Mouse (Mus musculus): ENCODE measurements around the gene Iqce.

The Iqce gene

DNA sequence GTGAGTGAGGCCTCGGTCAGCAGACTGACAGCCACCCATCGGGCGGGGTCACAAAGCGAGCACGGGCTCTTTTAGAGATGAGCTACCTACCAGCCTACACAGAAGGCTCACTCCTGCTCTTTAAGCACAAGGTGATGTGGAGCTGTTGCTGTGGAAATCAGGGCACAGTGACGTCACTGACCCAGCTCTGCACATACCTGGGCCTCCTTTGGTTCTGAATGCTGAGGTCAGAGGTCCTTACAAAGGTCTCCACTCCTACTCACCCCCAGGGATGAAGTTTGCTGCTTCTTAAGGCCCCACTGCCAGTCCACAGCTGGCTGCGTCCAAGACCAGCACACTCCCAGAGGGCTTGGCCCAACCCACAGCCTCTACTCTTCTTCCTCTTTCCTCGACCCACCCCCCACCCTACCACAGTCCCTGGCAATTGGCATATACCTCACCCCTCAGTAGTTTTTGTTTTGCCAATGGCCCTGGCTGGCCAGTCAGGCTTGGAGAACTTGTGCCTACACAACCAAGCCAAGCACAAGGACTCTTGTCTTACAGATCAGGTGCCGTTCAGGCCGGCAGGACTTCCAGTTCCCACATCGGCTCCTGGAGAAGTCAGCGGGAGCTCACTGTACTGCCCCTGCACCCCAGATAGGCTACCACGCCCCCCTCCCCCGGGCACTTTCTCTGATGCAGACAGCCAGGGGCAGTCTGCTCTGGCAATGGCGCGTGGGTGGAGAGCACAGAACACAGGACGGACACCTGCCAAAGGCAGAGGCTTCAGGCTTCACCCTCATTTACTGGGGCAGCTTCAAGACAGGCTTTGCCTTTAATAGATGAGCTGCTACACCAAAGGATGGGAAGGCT lies 39.2 kb downstream of the Iqce start:
- DNase-seq (ENCODE audit: low read depth, low spot score), result peak; percentile 57

DNA sequence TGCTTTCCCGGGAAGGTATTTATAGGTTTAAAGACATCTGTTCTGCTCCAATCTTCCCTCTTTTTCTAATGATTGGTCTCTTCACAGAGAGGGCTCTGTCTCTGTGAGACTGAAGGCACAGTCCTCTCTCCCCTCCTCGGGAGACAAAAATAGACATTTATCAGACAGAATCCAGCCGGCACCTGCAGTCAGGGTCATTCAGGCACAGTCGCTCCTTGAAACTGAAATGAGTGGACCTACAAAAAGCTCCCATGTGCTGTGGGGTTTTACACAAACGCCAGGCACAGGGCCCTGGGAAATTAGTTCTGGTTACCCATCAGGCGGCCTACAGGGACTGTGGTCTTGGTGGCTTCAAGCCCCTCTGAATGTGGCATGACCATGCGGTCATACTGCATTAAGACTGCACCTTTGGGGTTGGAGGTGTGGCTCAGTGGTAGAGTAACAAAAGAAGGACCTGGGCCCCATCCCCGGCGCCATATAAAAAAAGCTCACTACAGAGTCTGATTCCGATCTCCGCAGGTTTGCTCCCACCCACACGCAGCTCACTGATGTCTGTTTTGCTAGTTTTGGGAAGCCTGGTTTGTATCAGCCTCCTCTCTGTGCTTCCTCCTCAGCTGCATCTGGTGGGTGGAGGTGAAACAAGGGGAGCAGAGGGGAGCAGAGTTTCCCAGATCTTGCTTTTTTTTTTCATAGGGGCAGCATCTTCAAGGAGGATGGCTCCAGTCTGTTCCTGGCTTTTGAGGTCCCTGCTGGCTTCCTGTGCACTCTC lies 40.1 kb downstream of the Iqce start:
- DNase-seq (ENCODE audit: low read depth, low spot score), result peak; percentile 21

DNA sequence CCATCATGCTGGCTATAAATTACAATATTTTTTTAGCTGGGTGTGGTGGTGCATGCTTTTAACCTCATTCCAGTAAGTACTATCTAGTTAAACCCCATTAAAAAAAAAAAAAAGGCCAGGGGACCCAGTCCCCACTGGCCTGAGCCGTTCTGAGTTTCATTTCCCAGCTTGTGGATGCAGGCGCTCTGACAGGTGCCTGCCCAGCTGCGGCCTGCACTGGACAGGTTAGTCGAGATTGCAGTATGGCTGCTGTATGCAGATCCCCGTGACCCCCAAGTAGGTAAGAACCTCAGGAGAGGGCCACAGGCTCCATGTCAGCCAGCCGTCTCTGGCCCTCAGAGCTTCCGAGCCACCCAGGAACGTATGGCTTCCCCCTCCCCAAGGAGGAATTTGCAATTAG lies 40.8 kb downstream of the Iqce start:
- no peak for DNase-seq (ENCODE audit: low read depth, low spot score)

DNA sequence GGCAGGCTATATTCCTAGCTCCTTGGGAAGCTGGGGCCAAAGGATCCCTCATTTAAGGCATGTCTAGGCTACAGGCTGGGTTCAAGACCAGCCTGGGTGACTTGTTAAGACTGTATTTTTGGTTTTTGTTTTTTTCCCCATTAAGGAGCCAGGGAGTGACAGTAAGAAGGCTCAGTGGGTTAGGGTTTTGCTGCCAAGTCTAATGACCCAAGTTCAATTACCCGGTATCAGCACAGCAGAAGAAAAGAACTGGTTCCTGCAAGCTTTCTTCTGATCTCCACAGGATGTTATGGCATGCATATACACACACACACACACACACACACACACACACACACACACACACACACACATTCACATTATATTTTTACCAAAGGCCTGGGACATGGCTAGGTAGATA lies 41.8 kb downstream of the Iqce start:
- DNase-seq (ENCODE audit: low read depth, low spot score), result no peak

DNA sequence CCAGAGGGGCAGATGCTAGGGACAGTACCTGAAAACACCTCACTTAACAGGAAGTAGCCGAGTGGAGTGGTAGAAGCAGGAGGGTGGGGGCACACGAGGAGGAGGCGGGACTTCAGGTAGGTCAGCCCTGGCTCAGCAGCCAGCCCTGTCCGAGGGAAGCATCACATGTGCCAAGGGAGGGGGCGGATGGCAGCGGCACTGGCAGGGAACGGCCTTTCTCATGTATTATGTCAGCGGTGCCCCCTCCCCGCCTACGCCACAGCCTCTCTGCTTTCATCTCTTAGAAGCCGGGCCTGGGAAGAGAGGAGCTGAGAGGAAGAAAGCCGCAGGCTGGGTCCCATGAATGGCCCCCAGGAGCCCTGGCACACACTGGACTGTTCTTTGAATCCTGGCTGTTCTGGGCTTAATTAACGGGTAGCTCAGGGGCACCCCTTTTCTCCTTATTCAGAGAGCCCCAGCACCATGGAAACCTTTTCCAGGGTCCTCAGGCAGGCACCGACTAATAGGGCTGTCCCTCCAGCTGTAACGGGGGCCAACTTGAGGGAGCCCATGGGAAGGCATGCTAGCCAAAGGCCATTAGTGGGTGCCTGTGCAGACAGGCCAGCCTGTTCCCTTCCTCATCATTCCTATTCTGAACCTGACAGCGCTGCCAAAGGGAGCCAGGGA lies 42.4 kb downstream of the Iqce start:
- DNase-seq (ENCODE audit: low read depth, low spot score), result peak; percentile 62

DNA sequence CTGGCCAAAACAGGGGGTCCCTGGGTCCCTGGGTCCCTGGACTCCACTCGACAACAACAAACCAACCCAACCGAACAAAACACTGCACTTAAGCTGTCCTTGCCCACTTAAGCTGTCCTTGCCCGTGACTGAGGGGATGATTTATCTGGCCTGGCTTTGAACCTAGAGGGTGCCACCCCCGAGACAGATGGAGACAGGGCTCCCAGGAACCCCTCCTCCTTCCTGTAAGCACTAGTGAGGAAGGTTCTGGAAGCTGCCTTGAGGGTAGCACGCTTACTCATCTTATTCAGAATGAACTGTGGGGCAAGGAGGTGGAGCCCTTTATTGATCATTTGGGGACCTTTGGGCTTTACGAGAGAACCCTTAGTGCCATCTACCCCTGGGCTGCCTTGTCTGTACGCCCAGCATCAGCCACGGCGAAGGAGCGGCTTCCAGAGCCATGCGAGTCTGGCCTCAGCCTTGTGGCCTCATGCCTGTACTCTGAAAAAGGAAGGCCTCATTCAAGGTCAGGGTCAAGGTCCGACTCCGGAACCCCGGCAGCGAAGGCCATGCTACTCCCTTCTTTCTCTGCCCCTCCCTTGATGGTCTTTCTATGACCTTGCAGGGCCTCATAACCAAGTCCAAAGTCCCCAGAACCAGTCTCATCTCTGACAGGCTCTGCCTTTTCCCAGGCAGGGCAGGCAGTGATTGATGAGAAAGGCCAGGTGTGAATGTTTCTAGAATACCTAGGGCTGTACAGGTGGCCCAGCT lies 47.9 kb downstream of the Iqce start:
- DNase-seq (ENCODE audit: low read depth, low spot score), result no peak

DNA sequence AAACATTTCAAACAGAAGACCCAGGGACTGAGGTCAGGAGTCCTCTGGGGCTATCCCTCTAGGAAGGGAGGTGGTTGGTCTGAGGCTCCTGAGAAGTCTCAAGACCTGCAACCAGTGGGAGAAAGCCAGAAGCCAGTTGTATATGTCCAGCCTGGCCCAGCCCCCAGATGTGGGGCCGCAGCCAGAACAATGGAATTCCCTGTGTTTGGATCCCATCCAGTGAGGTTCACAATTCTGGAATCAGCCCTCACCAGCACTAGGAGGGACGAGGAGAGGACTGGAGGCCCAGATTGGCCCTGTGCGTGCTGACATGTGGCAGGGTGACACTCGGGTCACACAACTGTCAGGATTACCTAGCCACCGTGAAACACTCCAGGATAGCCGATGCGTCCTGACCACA lies 49.6 kb downstream of the Iqce start:
- no peak for DNase-seq (ENCODE audit: low read depth, low spot score)

DNA sequence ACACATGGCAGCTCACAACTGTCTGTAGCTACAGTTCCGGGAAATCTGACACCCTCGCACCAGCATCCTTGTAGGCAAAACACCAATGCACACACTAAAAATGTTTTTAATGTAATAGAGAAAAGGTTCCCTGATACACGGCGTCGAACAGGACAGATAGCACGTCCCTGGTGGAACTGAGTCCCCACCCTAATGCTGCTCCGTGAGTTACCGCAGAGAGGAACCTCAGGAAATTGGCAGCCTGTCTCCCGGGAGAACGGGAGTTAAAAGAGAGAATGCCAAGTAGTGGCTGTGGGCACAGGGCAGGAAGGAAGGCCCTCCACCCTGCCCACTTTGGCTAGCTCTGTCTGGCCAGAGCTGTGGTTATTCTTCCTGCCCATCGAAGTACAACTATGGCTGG lies 50.9 kb downstream of the Iqce start:
- no peak for DNase-seq (ENCODE audit: low read depth, low spot score)

DNA sequence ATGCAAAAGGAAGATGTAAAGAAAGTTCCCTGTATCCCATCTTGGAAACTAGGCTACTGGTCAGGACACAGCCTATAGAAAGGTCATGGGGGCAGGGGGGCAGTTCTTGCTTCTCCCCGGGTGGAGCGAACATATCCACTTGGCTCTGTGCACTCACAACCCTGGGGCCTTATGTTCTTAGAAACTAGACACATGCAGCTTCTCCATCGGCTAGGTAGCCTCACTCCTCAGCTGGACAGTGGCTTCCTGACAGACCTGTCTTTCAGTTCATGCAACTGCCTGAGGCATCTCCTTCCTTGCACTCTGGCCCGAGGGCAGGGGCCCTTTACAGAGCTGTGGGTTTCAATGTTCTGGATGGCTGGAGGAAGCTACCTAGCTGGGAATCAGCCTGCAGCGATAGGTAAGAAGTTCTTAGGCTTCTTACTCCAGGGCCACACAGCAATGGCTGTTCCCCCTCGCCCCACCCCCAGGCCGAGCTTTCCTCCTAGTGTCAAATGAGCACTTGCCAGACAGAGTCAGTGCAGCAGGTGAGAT lies 52.2 kb downstream of the Iqce start:
- DNase-seq (ENCODE audit: low read depth, low spot score), result no peak

DNA sequence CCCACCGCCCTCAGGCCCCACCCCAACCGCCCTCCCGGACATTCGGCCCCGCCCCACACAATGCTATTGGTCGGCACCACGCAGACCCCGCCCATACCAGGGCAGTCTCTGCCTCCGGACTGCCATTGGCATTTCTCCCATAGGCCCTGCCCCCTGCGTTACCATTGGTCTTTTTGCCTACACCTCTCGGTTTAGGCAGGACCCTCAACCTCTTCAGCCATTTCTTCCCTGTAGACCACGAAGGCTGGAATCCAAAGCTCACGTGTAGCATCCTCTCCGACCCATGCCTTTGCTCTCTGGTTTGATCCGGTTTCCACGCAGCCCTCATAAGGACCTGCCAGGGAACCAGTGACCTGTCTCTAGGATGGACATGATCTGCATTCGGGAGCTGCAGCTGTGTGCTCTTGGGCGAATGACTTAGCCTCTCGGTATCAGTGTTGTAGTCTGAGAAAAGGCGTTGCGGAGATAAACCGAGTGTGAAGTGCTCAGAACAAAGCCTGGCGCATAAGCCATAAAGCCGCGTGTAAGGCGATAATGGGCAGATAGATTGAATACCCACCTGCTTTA lies 53.0 kb downstream of the Iqce start:
- peak; percentile 98 for DNase-seq (ENCODE audit: low read depth, low spot score)

DNA sequence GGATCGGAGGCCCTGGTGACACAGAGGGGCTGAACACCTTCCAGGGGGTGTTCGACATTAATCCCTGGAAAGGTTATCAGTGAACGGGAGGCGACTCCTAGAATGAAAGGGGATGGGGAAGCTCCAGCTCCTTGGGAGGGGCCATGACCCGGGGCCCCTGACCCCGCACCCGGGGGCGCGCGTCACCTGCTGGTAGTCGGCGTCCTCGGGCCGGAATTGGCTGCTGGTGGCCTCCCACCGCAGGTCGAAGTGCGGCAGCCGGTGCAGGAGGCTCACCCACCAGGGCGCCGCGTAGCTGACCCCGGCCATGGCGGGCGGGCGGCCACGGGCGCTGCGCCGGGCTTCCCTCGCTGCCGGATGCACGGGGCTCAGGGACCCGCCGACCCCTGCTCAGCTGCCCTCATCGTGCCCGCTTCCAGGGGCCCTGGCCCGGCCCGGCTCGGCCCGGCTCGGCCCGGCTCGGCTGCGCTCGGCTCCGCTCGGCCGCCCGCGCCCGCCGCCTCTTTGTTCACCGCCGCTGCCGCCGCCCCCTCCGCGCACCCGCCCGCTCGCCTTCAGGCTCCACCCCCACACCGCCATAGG lies 53.6 kb downstream of the Iqce start, which contains the start of gene Ttyh3:
Gene Ttyh3 (minus strand): TSS at position 513 of the 582 bp plus-strand sequence.
- DNase-seq (ENCODE audit: low read depth, low spot score), result no peak

DNA sequence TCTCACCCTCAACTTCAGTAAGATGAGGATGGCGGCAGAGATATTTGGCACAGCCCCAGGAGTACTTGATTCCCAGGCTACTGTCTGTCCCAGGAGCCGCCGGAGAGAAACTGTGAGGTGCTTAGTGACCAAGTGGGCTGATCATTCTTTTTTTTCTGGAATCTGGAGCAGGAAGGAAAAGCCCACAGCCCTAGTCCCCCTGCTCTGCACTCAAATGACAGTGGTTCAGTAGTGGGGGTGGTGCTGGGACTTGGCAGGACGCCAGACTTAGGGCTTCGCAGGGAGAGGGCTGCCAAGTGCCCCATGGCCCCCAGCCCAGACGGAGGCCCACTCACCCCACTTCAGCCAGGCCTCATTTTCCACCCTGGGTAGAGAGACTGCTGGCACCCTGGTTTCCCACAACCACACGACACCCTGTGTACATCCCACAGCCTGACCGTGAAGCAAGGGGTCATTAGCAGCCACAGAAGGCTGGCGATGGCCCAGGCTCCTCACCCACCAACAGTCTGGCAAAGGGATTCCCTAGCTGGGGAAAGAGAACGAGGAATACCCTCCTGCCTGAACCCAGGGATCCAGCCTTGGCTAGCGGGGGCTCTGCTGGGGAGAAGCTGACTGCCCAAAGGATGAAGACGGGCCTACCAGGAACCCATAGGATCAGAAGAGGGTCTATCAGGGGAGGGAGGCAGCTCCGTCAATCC lies 54.2 kb downstream of the Iqce start:
- peak; percentile 62 for DNase-seq (ENCODE audit: low read depth, low spot score)

DNA sequence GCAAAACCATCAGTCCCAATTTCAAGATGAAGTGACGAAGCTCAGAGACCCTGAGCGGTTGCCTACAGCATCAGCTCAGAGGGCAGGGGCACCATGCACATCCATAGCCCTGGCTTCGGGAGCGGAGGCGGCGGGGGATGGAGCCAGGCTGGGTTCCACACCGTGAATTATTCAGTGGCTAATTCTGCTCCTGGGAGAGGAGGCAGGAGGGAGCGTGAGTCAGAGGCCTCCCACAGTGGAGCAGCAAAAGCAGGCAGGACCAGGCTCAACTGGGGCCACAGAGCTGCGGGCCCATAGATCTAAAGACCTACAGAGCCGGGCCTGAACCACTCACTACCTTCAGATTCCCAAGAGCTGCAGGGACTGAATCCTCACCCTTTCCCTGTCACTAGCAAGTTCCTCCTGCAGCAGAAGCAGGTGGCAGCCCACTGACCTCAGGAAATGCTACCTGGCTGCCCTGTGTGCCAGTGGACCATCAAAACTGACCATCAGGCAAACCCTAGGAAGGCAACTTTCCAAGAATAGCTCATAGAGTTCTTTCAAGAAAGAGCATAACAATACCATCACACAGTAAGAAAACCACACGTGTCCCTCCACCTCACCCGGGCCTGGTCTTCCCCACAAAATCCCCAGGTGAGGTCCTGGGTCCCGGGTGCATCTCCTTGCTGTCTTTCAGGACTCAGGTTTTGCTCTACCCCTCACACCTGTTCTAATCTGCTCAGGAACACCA lies 55.0 kb downstream of the Iqce start:
- no peak for DNase-seq (ENCODE audit: low read depth, low spot score)

DNA sequence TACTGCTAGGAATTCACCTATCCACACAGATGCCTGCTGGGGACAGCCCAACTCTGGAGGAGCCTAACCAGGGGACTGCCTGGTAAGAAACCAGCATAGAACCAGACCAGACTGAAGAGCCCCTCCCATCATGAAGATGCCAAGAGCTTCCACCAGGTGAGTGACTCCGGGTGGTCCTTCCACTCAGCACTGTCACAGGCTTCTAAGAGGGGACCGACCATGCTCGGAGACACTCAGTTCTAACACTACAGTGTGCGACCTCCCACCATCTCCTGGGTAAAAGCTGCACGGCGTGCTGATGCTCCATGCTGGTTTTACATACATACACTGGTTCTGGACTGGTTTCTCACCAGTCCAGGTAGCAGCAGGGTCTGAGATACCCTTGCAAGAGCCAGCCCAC lies 56.0 kb downstream of the Iqce start:
- no peak for DNase-seq (ENCODE audit: low read depth, low spot score)

DNA sequence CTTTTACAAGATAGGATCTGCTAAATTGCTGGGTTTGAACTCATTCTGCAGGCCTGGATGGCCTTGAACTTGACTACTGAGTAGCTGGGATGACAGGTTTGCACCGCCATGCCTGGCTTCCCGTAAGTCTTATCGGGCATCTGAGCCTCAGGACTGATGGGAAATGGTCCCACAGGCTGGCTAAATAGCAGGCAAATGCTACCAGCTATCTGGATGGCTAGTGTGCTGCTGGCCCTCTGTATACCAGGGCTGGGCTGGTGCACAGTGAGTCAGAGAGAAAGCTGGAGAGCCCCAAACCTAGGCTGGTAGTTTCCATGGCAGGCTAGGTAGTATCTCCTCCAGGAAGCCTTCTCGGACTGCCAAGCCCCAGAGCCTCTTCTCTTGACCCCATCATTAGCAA lies 56.7 kb downstream of the Iqce start:
- no peak for DNase-seq (ENCODE audit: low read depth, low spot score)

DNA sequence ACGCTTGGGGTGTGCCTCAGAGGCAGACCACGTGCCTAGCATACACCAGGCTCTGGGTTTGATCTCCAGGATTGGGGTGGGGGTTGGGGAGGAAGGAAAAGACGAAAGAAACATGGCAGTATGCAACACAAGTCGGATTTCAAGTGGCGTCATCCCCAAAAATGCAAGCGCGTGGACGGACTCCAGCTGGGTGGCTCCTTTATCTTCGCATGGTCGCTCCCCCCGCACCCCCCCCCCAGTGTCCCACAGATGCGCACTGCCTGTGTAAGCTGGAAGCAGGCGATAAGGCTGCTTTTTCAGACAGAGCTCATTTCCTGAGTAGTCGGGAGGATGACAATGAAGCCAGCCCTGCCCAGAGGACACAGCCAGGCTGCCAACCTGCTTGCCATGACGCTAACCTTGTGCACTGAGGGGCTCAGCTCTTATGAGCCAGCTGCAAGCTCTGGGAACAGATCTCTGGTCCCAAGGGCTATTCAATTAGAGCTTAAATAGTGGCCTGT lies 57.4 kb downstream of the Iqce start:
- no peak for DNase-seq (ENCODE audit: low read depth, low spot score)

DNA sequence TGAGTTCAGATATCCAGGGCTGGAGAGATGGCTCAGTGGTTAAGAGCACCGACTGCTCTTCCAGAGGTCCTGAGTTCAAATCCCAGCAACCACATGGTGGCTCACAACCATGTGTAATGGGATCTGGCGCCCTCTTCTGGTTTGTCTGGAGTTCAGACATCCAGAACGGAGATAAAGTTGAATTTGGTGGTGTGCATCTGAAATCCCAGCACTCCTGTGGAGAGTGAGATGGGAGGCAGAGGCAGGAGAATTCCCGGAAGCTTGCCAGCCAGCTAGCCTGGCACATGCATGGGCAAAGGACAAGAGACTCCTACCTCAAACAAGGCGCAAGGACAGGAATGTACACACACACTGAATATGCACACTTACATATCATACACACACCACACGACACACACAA lies 57.9 kb downstream of the Iqce start:
- DNase-seq (ENCODE audit: low read depth, low spot score), result peak; percentile 42

DNA sequence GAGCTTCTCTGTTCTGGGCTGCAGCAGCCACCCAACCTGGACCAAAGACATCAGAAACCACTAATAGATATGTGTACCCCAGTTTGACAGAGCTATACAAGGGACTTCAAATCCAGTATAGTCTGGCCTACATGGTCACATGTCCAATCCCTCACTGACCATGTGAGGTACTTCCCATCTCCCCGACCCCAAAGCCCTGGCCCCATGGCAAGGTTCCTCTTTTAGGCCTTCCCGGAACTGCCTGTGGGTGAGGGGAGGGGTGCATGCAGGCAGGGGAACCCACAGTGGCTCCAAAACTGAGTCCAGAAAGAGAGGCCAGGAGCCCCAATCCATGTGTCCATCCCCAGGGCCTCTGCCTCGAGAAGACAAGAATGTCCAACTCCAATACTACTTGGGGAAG lies 60.1 kb downstream of the Iqce start:
- no peak for DNase-seq (ENCODE audit: low read depth, low spot score)

DNA sequence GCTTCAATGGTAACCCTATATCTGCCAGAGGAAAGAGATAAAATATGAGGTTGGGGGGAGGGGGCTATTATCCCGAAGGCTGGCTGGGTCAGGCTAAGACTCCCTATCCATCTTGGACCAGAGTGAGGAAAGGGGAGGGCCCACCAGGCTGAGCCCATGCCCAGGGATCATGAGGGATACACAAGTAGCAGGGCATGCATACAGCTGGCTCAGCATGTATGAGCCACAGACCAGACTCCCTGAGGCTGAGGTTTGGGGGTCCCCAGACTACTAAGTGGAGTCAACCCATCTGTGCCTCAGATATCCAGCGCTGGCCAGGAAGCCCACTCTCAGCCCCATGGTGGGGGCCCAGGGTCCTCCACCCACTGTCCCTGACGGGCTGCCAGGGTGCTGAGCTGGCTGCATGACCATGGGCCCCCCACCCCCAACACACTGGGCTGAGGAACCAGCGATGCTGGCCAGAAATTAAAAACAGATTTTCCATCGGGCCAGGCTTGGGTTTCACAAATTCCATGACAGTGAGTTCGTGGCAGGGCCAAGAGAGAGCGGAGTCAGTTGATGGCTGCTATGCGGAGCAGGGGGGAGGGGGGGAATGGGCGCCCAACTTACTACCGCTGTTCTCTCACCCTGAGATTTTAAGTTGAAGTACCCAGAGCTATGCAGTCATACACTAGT lies 60.8 kb downstream of the Iqce start:
- no peak for DNase-seq (ENCODE audit: low read depth, low spot score)
